10 mouse cellular contexts compared by ENCODE assay signal in the genomic region with DNA sequence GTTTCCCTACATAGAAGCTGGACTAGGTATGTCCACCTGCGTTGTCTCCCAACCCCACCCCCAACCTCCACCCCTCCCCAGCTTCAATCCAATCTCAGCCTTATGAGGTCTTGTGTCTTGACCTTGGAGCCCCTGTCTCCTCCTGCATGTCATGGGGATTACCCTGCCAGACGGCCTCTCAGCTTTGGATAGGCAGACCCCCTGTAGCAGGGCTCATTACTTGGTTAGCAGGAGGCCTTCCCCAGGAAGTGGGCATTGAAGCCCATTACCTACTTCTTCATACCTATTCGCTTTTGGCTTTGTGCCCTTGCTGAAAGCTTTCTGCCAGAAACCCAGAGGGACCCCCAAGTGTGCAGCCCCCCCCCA. TPM values are rescaled to one million over a fixed set of nuclear protein-coding genes. Genes with fewer than 3 reads are reported as not detected.
DNase-seq lines count a peak whose midpoint lies in the region; ATAC-seq and TF ChIP-seq lines count a peak whose summit lies in the region.
"Had no signal": no experiment of that assay in that cellular context is flagged by ENCODE, and none has a peak within 500 bp of the region (broad histone marks: within the 10 kb centered on the region; RNA-seq: fewer than 3 reads in every experiment).

No protein-coding gene starts in this region.

- no peak for TF ChIP-seq EP300 in liver, postnatal 0 days (IDR thresholded peaks at IDR 0.05; ENCODE audit: low read depth)

- ATAC-seq in forebrain, embryonic 13.5 days: peak; percentile 31
- ATAC-seq in neural tube, embryonic 14.5 days (ENCODE audit: low read depth): peak; percentile 13; the same call in 1 of the 2 replicates
- ATAC-seq in CD4-positive, CD25-positive, alpha-beta regulatory T cell, adult 4 months: no peak
- no peak for ATAC-seq in liver, postnatal 0 days

- H3K27me3 ChIP-seq in forebrain, embryonic 13.5 days: no peaks in the 10 kb centered on the region
- H3K27me3 ChIP-seq in limb, embryonic 10.5 days (ENCODE audit: low read depth, poor library complexity, severe bottlenecking): no peaks in the 10 kb centered on the region
- no peaks in the 10 kb centered on the region for H3K27me3 ChIP-seq in neural tube, embryonic 14.5 days (ENCODE audit: control insufficient read depth, insufficient read depth, low read length)
- H3K27me3 ChIP-seq in liver, postnatal 0 days (ENCODE audit: insufficient read depth, low read length): no peaks in the 10 kb centered on the region
- H3K27me3 ChIP-seq: CH12.LX had no signal

- peaks cover 79% of the 10 kb centered on the region for H3K36me3 ChIP-seq in forebrain, embryonic 13.5 days (ENCODE audit: poor library complexity, severe bottlenecking)
- H3K36me3 ChIP-seq in limb, embryonic 10.5 days: peaks cover 100% of the 10 kb centered on the region
- peaks cover 23% of the 10 kb centered on the region for H3K36me3 ChIP-seq in neural tube, embryonic 14.5 days (ENCODE audit: control insufficient read depth, insufficient read depth, low read length)
- H3K36me3 ChIP-seq in liver, postnatal 0 days (replicated peaks; ENCODE audit: insufficient read depth, low read length): peaks cover 60% of the 10 kb centered on the region

- TF ChIP-seq CTCF in layer of hippocampus, adult 2 months (conservative IDR thresholded peaks at IDR 0.05): no peak
- no peak for TF ChIP-seq CTCF in liver, postnatal 0 days (IDR thresholded peaks at IDR 0.05; ENCODE audit: low read depth)

- 13% methylated on average over 3 of the region's 3 CpGs for WGBS in forebrain, embryonic 13.5 days
- 67% methylated on average over 3 of the region's 3 CpGs for WGBS in limb, embryonic 10.5 days
- WGBS in neural tube, embryonic 14.5 days: 35% methylated on average over 3 of the region's 3 CpGs
- WGBS in liver, postnatal 0 days (ENCODE audit: insufficient replicate concordance): 86% methylated on average over 3 of the region's 3 CpGs

- no peak overlapping the region for H3K4me3 ChIP-seq in layer of hippocampus, adult 2 months
- H3K4me3 ChIP-seq in forebrain, embryonic 13.5 days: no peak overlapping the region
- H3K4me3 ChIP-seq in limb, embryonic 10.5 days: no peak overlapping the region
- H3K4me3 ChIP-seq in neural tube, embryonic 14.5 days (ENCODE audit: low read depth, low read length): no peak overlapping the region
- no peak overlapping the region for H3K4me3 ChIP-seq in liver, postnatal 0 days (ENCODE audit: low read depth, low read length)
- H3K4me3 ChIP-seq: heart, adult 2 months had no signal

- peaks cover 85% of the 10 kb centered on the region for H3K4me1 ChIP-seq in forebrain, embryonic 13.5 days
- H3K4me1 ChIP-seq in limb, embryonic 10.5 days: peaks cover 42% of the 10 kb centered on the region
- peaks cover 59% of the 10 kb centered on the region for H3K4me1 ChIP-seq in neural tube, embryonic 14.5 days (ENCODE audit: control insufficient read depth, insufficient read depth, low read length)
- H3K4me1 ChIP-seq in liver, postnatal 0 days (ENCODE audit: insufficient read depth): no peaks in the 10 kb centered on the region

- H3K9ac ChIP-seq in forebrain, embryonic 13.5 days: no peak overlapping the region
- H3K9ac ChIP-seq in neural tube, embryonic 14.5 days (replicated peaks; ENCODE audit: low read depth, low read length): 0 out of 2 replicates have a peak overlapping the region, but pooled peaks have one; percentile 21
- H3K9ac ChIP-seq in liver, postnatal 0 days (replicated peaks): no peak overlapping the region

- peak overlapping the region; percentile 52 for H3K4me2 ChIP-seq in forebrain, embryonic 13.5 days
- H3K4me2 ChIP-seq in neural tube, embryonic 14.5 days (ENCODE audit: low read depth, low read length): peak overlapping the region; percentile 41; the same call in 1 of the 2 replicates
- no peak overlapping the region for H3K4me2 ChIP-seq in liver, postnatal 0 days (ENCODE audit: low read depth, low read length)

- no peak for DNase-seq in layer of hippocampus, adult 2 months (ENCODE audit: low spot score in 2 of 2)
- DNase-seq in layer of hippocampus, adult 11-12 months (ENCODE audit: low spot score): no peak
- DNase-seq in limb, embryonic 10.5 days (ENCODE audit: low spot score): no peak
- DNase-seq in liver, postnatal 0 days: no peak
- no peak for DNase-seq in Muller cell, postnatal 12 days (ENCODE audit: inconsistent ontology term)

- peak overlapping the region; percentile 69; the same call in 1 of the 2 replicates for H3K27ac ChIP-seq in layer of hippocampus, adult 2 months
- H3K27ac ChIP-seq in forebrain, embryonic 13.5 days: peak overlapping the region; percentile 91
- peak overlapping the region; percentile 64; the same call in 1 of the 2 replicates for H3K27ac ChIP-seq in limb, embryonic 10.5 days
- peak overlapping the region; percentile 82 for H3K27ac ChIP-seq in neural tube, embryonic 14.5 days (ENCODE audit: low read depth, low read length)
- no peak overlapping the region for H3K27ac ChIP-seq in liver, postnatal 0 days (ENCODE audit: low read depth)
- H3K27ac ChIP-seq: heart, adult 2 months had no signal

- H3K9me3 ChIP-seq in forebrain, embryonic 13.5 days (replicated peaks): no peaks in the 10 kb centered on the region
- H3K9me3 ChIP-seq in limb, embryonic 10.5 days (replicated peaks): no peaks in the 10 kb centered on the region
- H3K9me3 ChIP-seq in neural tube, embryonic 14.5 days (ENCODE audit: control insufficient read depth, low read length): no peaks in the 10 kb centered on the region
- H3K9me3 ChIP-seq in liver, postnatal 0 days (ENCODE audit: low read length): no peaks in the 10 kb centered on the region

RNA-seq across cellular contexts. Expression of a gene that starts 32.4 kb away (rescaled TPM):
- 10 to 100 TPM; 53.1 to 57.2 TPM for total RNA-seq in layer of hippocampus, adult 2 months (2021)
- 36.6 and 39.2 TPM in 2 replicates for polyA plus RNA-seq in forebrain, embryonic 13.5 days (2015; fragmentation: Nextera tagmentation; extraction: Ambion mirVana)
- 53.4 and 55.7 TPM in 2 replicates for polyA plus RNA-seq in limb, embryonic 10.5 days (2016; fragmentation: Nextera tagmentation; extraction: Ambion mirVana)
- polyA plus RNA-seq in neural tube, embryonic 14.5 days (2014; fragmentation: Nextera tagmentation; extraction: Ambion mirVana): 18.7 and 22.5 TPM in 2 replicates
- polyA plus RNA-seq in CD4-positive, CD25-positive, alpha-beta regulatory T cell, adult 4 months (2017; shearing (Covaris generic)): 10 to 100 TPM; 19.6 to 23.7 TPM
- polyA plus RNA-seq in liver, postnatal 0 days (2015; fragmentation: Nextera tagmentation; extraction: Ambion mirVana): 3.2 and 3.6 TPM in 2 replicates

Comparison
In these comparisons a context has a peak if more than half of its experiments do, and no peak if none do; other contexts are left out.
1. ATAC-seq: peak in forebrain, embryonic 13.5 days (single experiment) and neural tube, embryonic 14.5 days (single experiment); none in CD4-positive, CD25-positive, alpha-beta regulatory T cell, adult 4 months (single experiment) and liver, postnatal 0 days (single experiment).